ENCODE assay signal across 16 mouse cellular contexts in genomic region chr9:118608556-118608955, GRCm38 (mm10). TPM values are rescaled to one million over a fixed set of nuclear protein-coding genes. Genes with fewer than 3 reads are reported as not detected.
DNase-seq lines count a peak whose midpoint lies in the region; ATAC-seq and TF ChIP-seq lines count a peak whose summit lies in the region.
"Had no signal": no experiment of that assay in that cellular context is flagged by ENCODE, and none has a peak within 500 bp of the region (broad histone marks: within the 10 kb centered on the region; RNA-seq: fewer than 3 reads in every experiment).

No protein-coding gene starts in this region.

- no peak for TF ChIP-seq EP300 in heart, adult 2 months (IDR thresholded peaks at IDR 0.05; ENCODE audit: insufficient read depth, low read depth, low read length)

- no peaks in the 10 kb centered on the region; the same call in 1 of the 2 replicates for H3K36me3 ChIP-seq in heart, adult 2 months (ENCODE audit: control insufficient read depth, insufficient read depth, low read length)
- H3K36me3 ChIP-seq in lung, embryonic 14.5 days (ENCODE audit: insufficient read depth), result no peaks in the 10 kb centered on the region
- no peaks in the 10 kb centered on the region for H3K36me3 ChIP-seq in embryonic facial prominence, embryonic 15.5 days
- H3K36me3 ChIP-seq in liver, embryonic 13.5 days, result no peaks in the 10 kb centered on the region
- H3K36me3 ChIP-seq: hindbrain, embryonic 10.5 days; neural tube, embryonic 15.5 days had no signal

- no peak for TF ChIP-seq CTCF in heart, adult 2 months (IDR thresholded peaks at IDR 0.05)
- TF ChIP-seq CTCF in lung, embryonic 14.5 days (IDR thresholded peaks at IDR 0.05; ENCODE audit: low read depth), result no peak

- H3K9me3 ChIP-seq in lung, embryonic 14.5 days (ENCODE audit: low read depth, low read length), result no peaks in the 10 kb centered on the region
- no peaks in the 10 kb centered on the region for H3K9me3 ChIP-seq in embryonic facial prominence, embryonic 15.5 days (replicated peaks)
- no peaks in the 10 kb centered on the region for H3K9me3 ChIP-seq in liver, embryonic 13.5 days (replicated peaks)
- H3K9me3 ChIP-seq: hindbrain, embryonic 10.5 days; neural tube, embryonic 15.5 days had no signal

- H3K9ac ChIP-seq in heart, adult 2 months (ENCODE audit: low read depth, low read length), result no peak overlapping the region
- 0 out of 2 replicates have a peak overlapping the region, but pooled peaks have one; percentile 9 for H3K9ac ChIP-seq in lung, embryonic 14.5 days
- H3K9ac ChIP-seq in embryonic facial prominence, embryonic 15.5 days, result no peak overlapping the region
- no peak overlapping the region for H3K9ac ChIP-seq in liver, embryonic 13.5 days
- H3K9ac ChIP-seq: neural tube, embryonic 15.5 days had no signal

- peaks cover 17% of the 10 kb centered on the region for H3K4me1 ChIP-seq in heart, adult 2 months (ENCODE audit: control insufficient read depth, insufficient read depth, low read length)
- peaks cover 11% of the 10 kb centered on the region; the same call in 1 of the 2 replicates for H3K4me1 ChIP-seq in lung, embryonic 14.5 days (ENCODE audit: insufficient read depth)
- peaks cover 49% of the 10 kb centered on the region for H3K4me1 ChIP-seq in embryonic facial prominence, embryonic 15.5 days
- H3K4me1 ChIP-seq in liver, embryonic 13.5 days (replicated peaks), result peaks cover 15% of the 10 kb centered on the region

- no peak overlapping the region for H3K4me3 ChIP-seq in heart, adult 2 months
- peak overlapping the region; percentile 18 for H3K4me3 ChIP-seq in lung, embryonic 14.5 days (ENCODE audit: low read depth, low read length)
- H3K4me3 ChIP-seq in embryonic facial prominence, embryonic 15.5 days (replicated peaks), result no peak overlapping the region
- no peak overlapping the region for H3K4me3 ChIP-seq in liver, embryonic 13.5 days (replicated peaks)

- H3K79me2 ChIP-seq in heart, adult 2 months (replicated peaks; ENCODE audit: control insufficient read depth, insufficient read depth, low read length), result no peaks in the 10 kb centered on the region

- intact Hi-C loops in heart, adult 2 months (cut with DNase I), result loop anchor here (5.0 kb wide), 2 partner anchors 79 to 129 kb away; no protein-coding TSS in a partner anchor
- intact Hi-C loops in heart, postnatal 36 days (cut with DNase I), result loop anchor here (5.0 kb wide), 1 partner anchor 154 kb away; no protein-coding TSS in a partner anchor

- H3K27ac ChIP-seq in heart, adult 2 months, result peak overlapping the region; percentile 34
- H3K27ac ChIP-seq in lung, embryonic 14.5 days (ENCODE audit: low read depth), result no peak overlapping the region
- no peak overlapping the region for H3K27ac ChIP-seq in embryonic facial prominence, embryonic 15.5 days (replicated peaks)
- no peak overlapping the region for H3K27ac ChIP-seq in liver, embryonic 13.5 days
- H3K27ac ChIP-seq: hindbrain, embryonic 10.5 days; macrophage; neural tube, embryonic 15.5 days had no signal

- no peak for TF ChIP-seq POLR2A in heart, adult 2 months (IDR thresholded peaks at IDR 0.05; ENCODE audit: insufficient read depth, low read depth, low read length)

- peak overlapping the region; percentile 84 for H3K4me2 ChIP-seq in lung, embryonic 14.5 days
- H3K4me2 ChIP-seq in embryonic facial prominence, embryonic 15.5 days (replicated peaks), result peak overlapping the region; percentile 15; the same call in 1 of the 2 replicates
- H3K4me2 ChIP-seq in liver, embryonic 13.5 days, result peak overlapping the region; percentile 14; the same call in 1 of the 2 replicates

- no peak for ATAC-seq in lung, embryonic 14.5 days (ENCODE audit: insufficient read depth)
- no peak for ATAC-seq in embryonic facial prominence, embryonic 15.5 days (ENCODE audit: insufficient number of reproducible peaks, low FRiP score, low TSS enrichment, low read depth)
- no peak for ATAC-seq in liver, embryonic 13.5 days (ENCODE audit: low read depth)

- peak; percentile 50 to 51 for DNase-seq in heart, adult 2 months
- DNase-seq in heart, postnatal 36 days, result no peak
- DNase-seq in lung, embryonic 14.5 days, result no peak
- no peak for DNase-seq in lung, postnatal 25 days (ENCODE audit: low spot score)
- DNase-seq in liver, embryonic 13.5 days, result no peak
- no peak for DNase-seq in T-cell, adult 2 months (ENCODE audit: low spot score)
- no peak for DNase-seq in urinary bladder, postnatal 14 days (ENCODE audit: low spot score)
- DNase-seq: cerebellum, adult 11-12 months; kidney, postnatal 10 days; left cerebral cortex, postnatal 4 days; right cerebral cortex, adult 18-20 months; thymus, postnatal 4 days had no signal

- H3K27me3 ChIP-seq in heart, adult 2 months (ENCODE audit: control insufficient read depth, insufficient read depth, low read length), result no peaks in the 10 kb centered on the region
- H3K27me3 ChIP-seq in lung, embryonic 14.5 days (ENCODE audit: insufficient read depth, low read length), result no peaks in the 10 kb centered on the region
- H3K27me3 ChIP-seq in embryonic facial prominence, embryonic 15.5 days, result no peaks in the 10 kb centered on the region
- peaks cover 69% of the 10 kb centered on the region for H3K27me3 ChIP-seq in liver, embryonic 13.5 days

- 49% methylated on average over 4 of the region's 4 CpGs for WGBS in heart, adult 2 months
- 49% methylated on average over 4 of the region's 4 CpGs for WGBS in lung, embryonic 14.5 days
- WGBS in embryonic facial prominence, embryonic 15.5 days, result 52% methylated on average over 4 of the region's 4 CpGs
- WGBS in liver, embryonic 13.5 days (ENCODE audit: insufficient replicate concordance), result 50% methylated on average over 4 of the region's 4 CpGs

RNA-seq across cellular contexts. Expression of gene Itga9, which starts 2.1 kb away (rescaled TPM):
- 10 to 100 TPM; 34.8 to 41.9 TPM for total RNA-seq in heart, adult 2 months (2021)
- polyA plus RNA-seq in heart, adult 2 months (2012; rRNA removed), result 35.3 and 43.7 TPM in 2 replicates
- 10 to 100 TPM; 49.5 to 60.2 TPM for total RNA-seq in heart, postnatal 36 days (2021)
- 28.7 and 30.0 TPM in 2 replicates for polyA plus RNA-seq in lung, embryonic 14.5 days (2014; fragmentation: Nextera tagmentation; extraction: Ambion mirVana)
- 14.7 and 16.1 TPM in 2 replicates for polyA plus RNA-seq in embryonic facial prominence, embryonic 15.5 days (2015; fragmentation: Nextera tagmentation; extraction: Ambion mirVana)
- polyA plus RNA-seq in liver, embryonic 13.5 days (2015; fragmentation: Nextera tagmentation; extraction: Ambion mirVana), result 2.2 and 2.5 TPM in 2 replicates

Comparison
In these comparisons a context has a peak if more than half of its experiments do, and no peak if none do; other contexts are left out.
1. DNase-seq: peak in heart, adult 2 months (2 of 2); none in heart, postnatal 36 days (0 of 2), lung, embryonic 14.5 days (single experiment), lung, postnatal 25 days (single experiment), liver, embryonic 13.5 days (single experiment), T-cell, adult 2 months (single experiment) and urinary bladder, postnatal 14 days (single experiment).
2. H3K4me2 ChIP-seq: peak in every context shown above with its lines; median percentile 84 in lung, embryonic 14.5 days; 15 in embryonic facial prominence, embryonic 15.5 days; 14 in liver, embryonic 13.5 days.